Mouse (Mus musculus): Measurements from ENCODE around the gene Mdga2. TPM values are rescaled to one million over a fixed set of nuclear protein-coding genes. Genes with fewer than 3 reads are reported as not detected.
A peak's percentile ranks its signal among the peaks of the same experiment; 100 is the strongest.

Gene Mdga2
- polyA plus RNA-seq, 1 experiment from 2014 or later = 31.5 TPM

DNA sequence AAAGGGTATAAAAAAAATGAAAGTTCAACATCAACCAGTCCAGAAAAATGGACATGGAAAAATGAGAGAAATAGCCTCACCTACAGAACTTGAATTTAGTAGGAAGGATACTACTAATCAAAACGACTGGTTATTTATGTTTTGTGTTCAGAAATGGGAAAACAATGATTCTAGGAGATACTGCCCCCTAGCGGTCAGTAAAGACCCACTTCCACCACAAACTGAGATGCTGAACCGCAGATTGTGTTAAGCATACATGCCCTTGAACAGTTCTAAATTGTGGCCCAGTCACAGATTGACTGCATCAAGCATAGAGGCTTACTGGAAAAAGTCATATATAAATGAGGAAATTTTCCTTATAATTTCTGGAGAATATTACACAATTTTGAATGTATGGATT, 369.2 kb downstream of the Mdga2 start:
- WGBS = 20% methylated on average over 3 of the region's 3 CpGs
- Histone ChIP-seq H3K27ac (no peak overlapping the region), H3K4me2 (replicated peaks) (no peak overlapping the region), H3K36me3 (replicated peaks; ENCODE audit: control insufficient read depth, insufficient read depth) (no peaks in the 10 kb centered on the region), H3K9ac (no peak overlapping the region), H3K9me3 (ENCODE audit: control insufficient read depth, low read length) (no peaks in the 10 kb centered on the region), H3K4me1 (replicated peaks; ENCODE audit: control insufficient read depth, insufficient read depth, low read length) (no peaks in the 10 kb centered on the region), H3K27me3 (ENCODE audit: control insufficient read depth, insufficient read depth, low read length) (no peaks in the 10 kb centered on the region), H3K4me3 (replicated peaks; ENCODE audit: low read length) (no peak overlapping the region)
- ATAC-seq (ENCODE audit: low FRiP score) (no peak), DNase-seq (ENCODE audit: low spot score) (peak; percentile 38)

GRCm38 (mm10) chr12:66840336-66840735, 382.0 kb downstream of the Mdga2 start:
- H3K9ac ChIP-seq = no peak overlapping the region

GRCm38 (mm10) chr12:66755653-66756052, 466.7 kb downstream of the Mdga2 start:
- Histone ChIP-seq H3K4me3 (replicated peaks; ENCODE audit: low read length) (no peak overlapping the region), H3K9ac (no peak overlapping the region), H3K27me3 (ENCODE audit: control insufficient read depth, insufficient read depth, low read length) (no peaks in the 10 kb centered on the region), H3K9me3 (ENCODE audit: control insufficient read depth, low read length) (no peaks in the 10 kb centered on the region), H3K4me1 (replicated peaks; ENCODE audit: control insufficient read depth, insufficient read depth, low read length) (no peaks in the 10 kb centered on the region), H3K27ac (no peak overlapping the region), H3K36me3 (replicated peaks; ENCODE audit: control insufficient read depth, insufficient read depth) (no peaks in the 10 kb centered on the region), H3K4me2 (replicated peaks) (no peak overlapping the region)
- DNase-seq (ENCODE audit: low spot score) (no peak), ATAC-seq (ENCODE audit: low FRiP score) (no peak)

More at GRCm38 (mm10) chr12:66840336-66840735, 382.0 kb downstream of the Mdga2 start:
- Histone ChIP-seq H3K4me2 (replicated peaks) (no peak overlapping the region), H3K9me3 (ENCODE audit: control insufficient read depth, low read length) (no peaks in the 10 kb centered on the region), H3K27me3 (ENCODE audit: control insufficient read depth, insufficient read depth, low read length) (no peaks in the 10 kb centered on the region), H3K27ac (no peak overlapping the region), H3K4me3 (replicated peaks; ENCODE audit: low read length) (no peak overlapping the region), H3K36me3 (replicated peaks; ENCODE audit: control insufficient read depth, insufficient read depth) (no peaks in the 10 kb centered on the region), H3K4me1 (replicated peaks; ENCODE audit: control insufficient read depth, insufficient read depth, low read length) (no peaks in the 10 kb centered on the region)
- DNase-seq (ENCODE audit: low spot score) (no peak), ATAC-seq (ENCODE audit: low FRiP score) (no peak)
- 58% methylated on average over 3 of the region's 3 CpGs for WGBS

- ATAC-seq (ENCODE audit: low FRiP score) (no peak), DNase-seq (ENCODE audit: low spot score) (no peak)
- no peak overlapping the region for H3K4me3 ChIP-seq (replicated peaks; ENCODE audit: low read length)
- 59% methylated on average over 3 of the region's 3 CpGs for WGBS
- H3K9ac ChIP-seq = no peak overlapping the region
- H3K27me3 ChIP-seq (ENCODE audit: control insufficient read depth, insufficient read depth, low read length) = no peaks in the 10 kb centered on the region
- H3K4me1 ChIP-seq (replicated peaks; ENCODE audit: control insufficient read depth, insufficient read depth, low read length) = no peaks in the 10 kb centered on the region
- no peaks in the 10 kb centered on the region for H3K9me3 ChIP-seq (ENCODE audit: control insufficient read depth, low read length)
- H3K4me2 ChIP-seq (replicated peaks) = no peak overlapping the region
- H3K36me3 ChIP-seq (replicated peaks; ENCODE audit: control insufficient read depth, insufficient read depth) = no peaks in the 10 kb centered on the region
- no peak overlapping the region for H3K27ac ChIP-seq
Measured at GRCm38 (mm10) chr12:66734536-66734935, 487.8 kb downstream of the Mdga2 start.

DNA sequence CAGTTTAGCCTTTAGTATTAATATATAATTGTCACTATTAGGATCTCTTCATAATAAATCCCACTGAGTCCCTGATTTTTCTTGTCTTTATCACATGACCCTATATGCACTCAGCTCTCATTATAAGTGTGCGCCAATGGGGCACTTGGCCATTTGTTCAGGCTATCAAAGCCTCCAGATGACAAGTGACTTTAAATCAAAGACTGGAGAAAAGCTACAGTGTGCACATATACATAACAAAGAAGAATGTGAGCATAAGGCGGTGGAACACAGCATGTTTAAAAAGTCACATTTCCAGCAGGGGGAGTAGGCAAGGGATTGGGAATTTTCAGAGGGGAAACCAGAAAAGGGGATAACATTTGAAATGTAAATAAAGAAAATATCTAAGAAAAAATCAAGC, 497.9 kb downstream of the Mdga2 start:
- DNase-seq (ENCODE audit: low spot score) = no peak
- Histone ChIP-seq H3K27ac (no peak overlapping the region), H3K36me3 (replicated peaks; ENCODE audit: control insufficient read depth, insufficient read depth) (no peaks in the 10 kb centered on the region), H3K4me1 (replicated peaks; ENCODE audit: control insufficient read depth, insufficient read depth, low read length) (no peaks in the 10 kb centered on the region), H3K27me3 (ENCODE audit: control insufficient read depth, insufficient read depth, low read length) (no peaks in the 10 kb centered on the region), H3K9me3 (ENCODE audit: control insufficient read depth, low read length) (no peaks in the 10 kb centered on the region), H3K9ac (no peak overlapping the region), H3K4me3 (replicated peaks; ENCODE audit: low read length) (no peak overlapping the region), H3K4me2 (replicated peaks) (no peak overlapping the region)
- ATAC-seq (ENCODE audit: low FRiP score) = no peak
- WGBS = 27% methylated on average over 2 of the region's 2 CpGs

DNA sequence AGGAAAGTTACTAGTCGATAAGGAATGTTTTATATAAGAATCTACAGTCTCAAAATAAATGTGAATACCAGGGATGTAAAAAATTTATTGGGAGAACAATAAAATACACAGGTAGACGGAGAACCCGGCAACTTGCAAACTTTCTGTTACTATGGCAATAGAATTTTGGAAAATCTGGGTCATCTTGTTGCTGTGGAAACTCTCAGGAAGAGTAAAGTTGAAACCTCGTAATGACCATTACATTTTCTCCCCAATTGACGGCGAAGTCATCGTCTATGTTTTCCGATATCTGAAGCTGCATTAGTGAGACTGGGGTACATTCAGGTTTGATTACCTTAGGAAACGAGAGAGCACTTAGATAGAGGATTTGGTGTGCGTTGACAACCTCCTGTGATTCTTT, 514.0 kb downstream of the Mdga2 start:
- Histone ChIP-seq H3K4me2 (replicated peaks) (no peak overlapping the region), H3K36me3 (replicated peaks; ENCODE audit: control insufficient read depth, insufficient read depth) (no peaks in the 10 kb centered on the region)
- no peak for ATAC-seq (ENCODE audit: low FRiP score)

DNA sequence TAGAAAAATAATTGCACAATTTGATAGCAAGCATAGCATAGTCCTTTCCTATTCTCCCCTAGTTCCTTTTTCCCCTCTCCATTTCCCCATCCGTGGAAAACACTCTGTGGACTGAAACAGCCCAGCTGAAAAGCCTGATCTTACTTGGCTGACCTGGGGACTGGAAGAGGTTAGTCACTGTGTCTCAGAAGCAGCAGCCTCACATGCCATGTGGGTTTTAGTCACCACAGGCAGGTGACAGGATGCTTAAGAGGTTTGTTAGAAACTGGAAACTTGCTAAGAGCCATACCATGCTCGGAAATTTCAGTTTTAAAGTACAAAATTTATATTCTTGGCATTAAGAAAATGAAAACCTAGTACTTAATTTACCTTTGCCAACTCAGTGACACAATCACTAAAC, 514.9 kb downstream of the Mdga2 start:
- DNase-seq (ENCODE audit: low spot score) (no peak), ATAC-seq (ENCODE audit: low FRiP score) (no peak)
- Histone ChIP-seq H3K4me1 (replicated peaks; ENCODE audit: control insufficient read depth, insufficient read depth, low read length) (no peaks in the 10 kb centered on the region), H3K4me2 (replicated peaks) (no peak overlapping the region), H3K36me3 (replicated peaks; ENCODE audit: control insufficient read depth, insufficient read depth) (no peaks in the 10 kb centered on the region), H3K27ac (no peak overlapping the region), H3K9ac (no peak overlapping the region), H3K27me3 (ENCODE audit: control insufficient read depth, insufficient read depth, low read length) (no peaks in the 10 kb centered on the region), H3K4me3 (replicated peaks; ENCODE audit: low read length) (no peak overlapping the region), H3K9me3 (ENCODE audit: control insufficient read depth, low read length) (no peaks in the 10 kb centered on the region)
- 24% methylated on average over 2 of the region's 2 CpGs for WGBS

More for the DNA sequence above, 514.0 kb downstream of the Mdga2 start:
- H3K27ac ChIP-seq = no peak overlapping the region
- H3K4me1 ChIP-seq (replicated peaks; ENCODE audit: control insufficient read depth, insufficient read depth, low read length) = no peaks in the 10 kb centered on the region
- no peaks in the 10 kb centered on the region for H3K9me3 ChIP-seq (ENCODE audit: control insufficient read depth, low read length)
- no peak for DNase-seq (ENCODE audit: low spot score)
- H3K9ac ChIP-seq = no peak overlapping the region
- 84% methylated on average over 10 of the region's 10 CpGs for WGBS
- H3K4me3 ChIP-seq (replicated peaks; ENCODE audit: low read length) = no peak overlapping the region
- no peaks in the 10 kb centered on the region for H3K27me3 ChIP-seq (ENCODE audit: control insufficient read depth, insufficient read depth, low read length)

DNA sequence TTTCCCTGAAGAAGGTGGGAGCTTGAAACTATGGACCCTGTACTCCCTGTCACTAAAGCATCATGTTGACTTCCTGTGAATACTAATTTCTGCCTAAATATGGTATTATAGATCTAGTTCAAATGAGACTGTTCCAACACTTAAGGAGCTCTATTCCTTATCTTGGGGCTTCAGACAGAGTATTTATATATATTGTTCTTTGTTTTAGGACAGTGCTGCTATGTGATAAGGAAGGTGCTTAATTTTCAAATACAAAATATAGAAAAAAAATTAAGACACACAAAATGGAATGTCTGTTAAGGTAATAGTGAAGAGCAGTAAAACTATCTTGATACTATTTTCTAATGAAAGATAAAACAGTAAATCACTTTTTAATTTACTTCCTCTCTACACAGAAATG, 517.3 kb downstream of the Mdga2 start:
- no peaks in the 10 kb centered on the region for H3K27me3 ChIP-seq (ENCODE audit: control insufficient read depth, insufficient read depth, low read length)
- DNase-seq (ENCODE audit: low spot score) = no peak

GRCm38 (mm10) chr12:66702781-66703180, 519.6 kb downstream of the Mdga2 start:
- H3K27ac ChIP-seq = no peak overlapping the region
- no peaks in the 10 kb centered on the region for H3K36me3 ChIP-seq (replicated peaks; ENCODE audit: control insufficient read depth, insufficient read depth)
- no peak for ATAC-seq (ENCODE audit: low FRiP score)
- no peak for DNase-seq (ENCODE audit: low spot score)
- H3K9me3 ChIP-seq (ENCODE audit: control insufficient read depth, low read length) = no peaks in the 10 kb centered on the region
- H3K27me3 ChIP-seq (ENCODE audit: control insufficient read depth, insufficient read depth, low read length) = no peaks in the 10 kb centered on the region
- no peak overlapping the region for H3K4me3 ChIP-seq (replicated peaks; ENCODE audit: low read length)
- no peaks in the 10 kb centered on the region for H3K4me1 ChIP-seq (replicated peaks; ENCODE audit: control insufficient read depth, insufficient read depth, low read length)
- H3K9ac ChIP-seq = no peak overlapping the region
- no peak overlapping the region for H3K4me2 ChIP-seq (replicated peaks)
- whole genome bisulfite sequencing = 95% methylated on average over 3 of the region's 3 CpGs

More for the DNA sequence above, 517.3 kb downstream of the Mdga2 start:
- Histone ChIP-seq H3K4me2 (replicated peaks) (no peak overlapping the region), H3K4me3 (replicated peaks; ENCODE audit: low read length) (no peak overlapping the region), H3K36me3 (replicated peaks; ENCODE audit: control insufficient read depth, insufficient read depth) (no peaks in the 10 kb centered on the region), H3K9me3 (ENCODE audit: control insufficient read depth, low read length) (no peaks in the 10 kb centered on the region), H3K27ac (no peak overlapping the region), H3K4me1 (replicated peaks; ENCODE audit: control insufficient read depth, insufficient read depth, low read length) (no peaks in the 10 kb centered on the region), H3K9ac (no peak overlapping the region)
- no peak for ATAC-seq (ENCODE audit: low FRiP score)

GRCm38 (mm10) chr12:66679558-66679957, 542.8 kb downstream of the Mdga2 start:
- no peaks in the 10 kb centered on the region for H3K9me3 ChIP-seq (ENCODE audit: control insufficient read depth, low read length)
- no peak overlapping the region for H3K27ac ChIP-seq
- H3K4me2 ChIP-seq (replicated peaks) = no peak overlapping the region
- H3K9ac ChIP-seq = no peak overlapping the region
- no peaks in the 10 kb centered on the region for H3K27me3 ChIP-seq (ENCODE audit: control insufficient read depth, insufficient read depth, low read length)
- ATAC-seq (ENCODE audit: low FRiP score) (no peak), DNase-seq (ENCODE audit: low spot score) (no peak)
- 75% methylated on average over 3 of the region's 3 CpGs for WGBS
- no peaks in the 10 kb centered on the region for H3K4me1 ChIP-seq (replicated peaks; ENCODE audit: control insufficient read depth, insufficient read depth, low read length)
- no peak overlapping the region for H3K4me3 ChIP-seq (replicated peaks; ENCODE audit: low read length)
- H3K36me3 ChIP-seq (replicated peaks; ENCODE audit: control insufficient read depth, insufficient read depth) = no peaks in the 10 kb centered on the region
